Mouse (Mus musculus) left cerebral cortex, adult 18-20 months (tissue): ENCODE results near the gene Il2rb. TPM values are rescaled to one million over a fixed set of nuclear protein-coding genes. Genes with fewer than 3 reads are reported as not detected.

Experiments
- DNase-seq, 2 experiments: peaks; one replicate each; pipeline ENCODE4 v3.0.0; 2021 to 2022; ENCODE audit warnings: low spot score in 2 of 2, mixed read lengths in 1 of 2
- total RNA-seq, 2 experiments: library from RNA; stranded (reverse); gene quantifications; 2 replicates each; pipeline ENCODE4 v1.2.3; 2021

Gene Il2rb
- total RNA-seq, 2 experiments from 2014 or later = 0.28 TPM; not detected in 1

GRCm38 (mm10) chr15:78483311-78483710 is 11.8 kb downstream of the Il2rb start:
- peak in 1 of 2 experiments; percentile 8 for DNase-seq

- DNase-seq = no peak
These were observed 12.6 kb downstream of the Il2rb start for GRCm38 (mm10) chr15:78482518-78482917.

- no peak for DNase-seq
These were observed 13.5 kb downstream of the Il2rb start for GRCm38 (mm10) chr15:78481448-78482000.

GRCm38 (mm10) chr15:78480991-78481390 is 14.1 kb downstream of the Il2rb start:
- no peak for DNase-seq

- DNase-seq = no peak
These were observed 15.0 kb downstream of the Il2rb start for GRCm38 (mm10) chr15:78480111-78480510.

- no peak for DNase-seq
These were observed 15.6 kb downstream of the Il2rb start for GRCm38 (mm10) chr15:78479470-78479869.

GRCm38 (mm10) chr15:78478073-78478472 is 17.0 kb downstream of the Il2rb start:
- no peak for DNase-seq

GRCm38 (mm10) chr15:78476878-78477277 is 18.2 kb downstream of the Il2rb start:
- no peak for DNase-seq

GRCm38 (mm10) chr15:78475604-78476031 is 19.5 kb downstream of the Il2rb start:
- DNase-seq = no peak

- DNase-seq = no peak
These were observed 21.6 kb downstream of the Il2rb start for GRCm38 (mm10) chr15:78473442-78473841.

GRCm38 (mm10) chr15:78471902-78472301 is 23.2 kb downstream of the Il2rb start:
- no peak for DNase-seq

- no peak for DNase-seq
These were observed 24.4 kb downstream of the Il2rb start for GRCm38 (mm10) chr15:78470495-78471276.

- no peak for DNase-seq
These were observed 26.6 kb downstream of the Il2rb start, which contains the start of gene Tmprss6 for GRCm38 (mm10) chr15:78468379-78468937. Gene Tmprss6, minus strand, starts transcription at chr15:78468634.

- DNase-seq = no peak
These were observed 27.5 kb downstream of the Il2rb start for GRCm38 (mm10) chr15:78467570-78467969.

GRCm38 (mm10) chr15:78466809-78467208 is 28.3 kb downstream of the Il2rb start:
- DNase-seq = no peak

GRCm38 (mm10) chr15:78462981-78463380 is 32.1 kb downstream of the Il2rb start:
- DNase-seq = no peak

GRCm38 (mm10) chr15:78457193-78457592 is 37.9 kb downstream of the Il2rb start:
- no peak for DNase-seq

- no peak for DNase-seq
These were observed 39.0 kb downstream of the Il2rb start for GRCm38 (mm10) chr15:78456051-78456450.

GRCm38 (mm10) chr15:78455168-78455567 is 39.9 kb downstream of the Il2rb start:
- no peak for DNase-seq

GRCm38 (mm10) chr15:78452929-78453328 is 42.1 kb downstream of the Il2rb start:
- DNase-seq = no peak

- no peak for DNase-seq
These were observed 43.9 kb downstream of the Il2rb start for GRCm38 (mm10) chr15:78451201-78451600.

GRCm38 (mm10) chr15:78450419-78450768 is 44.7 kb downstream of the Il2rb start:
- no peak for DNase-seq
